Mouse (Mus musculus): ENCODE results near the gene Vsig10. TPM values are rescaled to one million over a fixed set of nuclear protein-coding genes. Genes with fewer than 3 reads are reported as not detected.

Gene Vsig10
- total RNA-seq (2014; fragmentation: Nextera tagmentation) (not detected in 2 replicates), total RNA-seq (2017) (0.05 and 0.17 TPM in 2 replicates), polyA plus RNA-seq (2012) (0.02 TPM in 1 of 2 replicates, not detected in the other)

GRCm38 (mm10) chr5:117318741-117319629 lies at the start of gene Vsig10:
TSS of gene Vsig10 (plus strand) at chr5:117319083.
- peaks cover 9% of the 10 kb centered on the region for H3K9me3 ChIP-seq (replicated peaks)
- DNase-seq (ENCODE audit: low spot score): no peak
- peaks cover 4% of the 10 kb centered on the region for H3K27me3 ChIP-seq (ENCODE audit: insufficient read depth, low read length)
- H3K4me1 ChIP-seq (ENCODE audit: insufficient read depth, low read depth, low read length): no peaks in the 10 kb centered on the region
- no peak for ATAC-seq (ENCODE audit: extremely low read depth, insufficient number of reproducible peaks, low FRiP score, poor library complexity, severe bottlenecking)
- TF ChIP-seq GATA2 (IDR thresholded peaks at IDR 0.05; ENCODE audit: borderline replicate concordance, low read depth, low read length): no peak
- no peak for TF ChIP-seq TAL1 (conservative IDR thresholded peaks at IDR 0.05; ENCODE audit: low read depth, low read length)
- no peak for TF ChIP-seq CTCF (IDR thresholded peaks at IDR 0.05; ENCODE audit: low read depth, low read length)
- no peak for TF ChIP-seq POLR2AphosphoS5 (IDR thresholded peaks at IDR 0.05; ENCODE audit: insufficient replicate concordance, low read depth, low read length)
- no peak for TF ChIP-seq GATA1 (IDR thresholded peaks at IDR 0.05; ENCODE audit: borderline replicate concordance, low read length)
- H3K4me3 ChIP-seq (ENCODE audit: low read depth, low read length): no peak within 1 kb of the TSS; the same call in 1 of the 2 replicates
- no peaks in the 10 kb centered on the region for H3K36me3 ChIP-seq (replicated peaks)

- no peak for ATAC-seq (ENCODE audit: extremely low read depth, insufficient number of reproducible peaks, low FRiP score, poor library complexity, severe bottlenecking)
- no peaks in the 10 kb centered on the region for H3K27me3 ChIP-seq (ENCODE audit: insufficient read depth, low read length)
- no peak for DNase-seq (ENCODE audit: low spot score)
- no peak overlapping the region for H3K4me3 ChIP-seq (ENCODE audit: low read depth, low read length)
- H3K9me3 ChIP-seq (replicated peaks): no peaks in the 10 kb centered on the region
- TF ChIP-seq CTCF (IDR thresholded peaks at IDR 0.05; ENCODE audit: low read depth, low read length) (no peak), POLR2AphosphoS5 (IDR thresholded peaks at IDR 0.05; ENCODE audit: insufficient replicate concordance, low read depth, low read length) (no peak), GATA1 (IDR thresholded peaks at IDR 0.05; ENCODE audit: borderline replicate concordance, low read length) (no peak), TAL1 (conservative IDR thresholded peaks at IDR 0.05; ENCODE audit: low read depth, low read length) (no peak), GATA2 (IDR thresholded peaks at IDR 0.05; ENCODE audit: borderline replicate concordance, low read depth, low read length) (no peak)
- H3K4me1 ChIP-seq (ENCODE audit: insufficient read depth, low read depth, low read length): peaks cover 4% of the 10 kb centered on the region
- H3K36me3 ChIP-seq (replicated peaks): peaks cover 97% of the 10 kb centered on the region
Measured at GRCm38 (mm10) chr5:117269395-117269794, 49.5 kb upstream of the Vsig10 start.

- H3K36me3 ChIP-seq (replicated peaks): peaks cover 90% of the 10 kb centered on the region
- no peaks in the 10 kb centered on the region for H3K9me3 ChIP-seq (replicated peaks)
- ATAC-seq (ENCODE audit: extremely low read depth, insufficient number of reproducible peaks, low FRiP score, poor library complexity, severe bottlenecking): no peak
- H3K4me3 ChIP-seq (ENCODE audit: low read depth, low read length): no peak overlapping the region
- no peak for DNase-seq (ENCODE audit: low spot score)
- peaks cover 4% of the 10 kb centered on the region for H3K4me1 ChIP-seq (ENCODE audit: insufficient read depth, low read depth, low read length)
- TF ChIP-seq CTCF (IDR thresholded peaks at IDR 0.05; ENCODE audit: low read depth, low read length): no peak
- no peak for TF ChIP-seq GATA2 (IDR thresholded peaks at IDR 0.05; ENCODE audit: borderline replicate concordance, low read depth, low read length)
- TF ChIP-seq POLR2AphosphoS5 (IDR thresholded peaks at IDR 0.05; ENCODE audit: insufficient replicate concordance, low read depth, low read length): no peak
- no peak for TF ChIP-seq TAL1 (conservative IDR thresholded peaks at IDR 0.05; ENCODE audit: low read depth, low read length)
- no peak for TF ChIP-seq GATA1 (IDR thresholded peaks at IDR 0.05; ENCODE audit: borderline replicate concordance, low read length)
- no peaks in the 10 kb centered on the region for H3K27me3 ChIP-seq (ENCODE audit: insufficient read depth, low read length)
Measured at GRCm38 (mm10) chr5:117271945-117272344, 46.9 kb upstream of the Vsig10 start.

GRCm38 (mm10) chr5:117274817-117275216 lies 44.1 kb upstream of the Vsig10 start:
- H3K4me3 ChIP-seq (ENCODE audit: low read depth, low read length): no peak overlapping the region
- TF ChIP-seq CTCF (IDR thresholded peaks at IDR 0.05; ENCODE audit: low read depth, low read length) (no peak), GATA1 (IDR thresholded peaks at IDR 0.05; ENCODE audit: borderline replicate concordance, low read length) (no peak), GATA2 (IDR thresholded peaks at IDR 0.05; ENCODE audit: borderline replicate concordance, low read depth, low read length) (no peak), POLR2AphosphoS5 (IDR thresholded peaks at IDR 0.05; ENCODE audit: insufficient replicate concordance, low read depth, low read length) (no peak), TAL1 (conservative IDR thresholded peaks at IDR 0.05; ENCODE audit: low read depth, low read length) (no peak)
- H3K36me3 ChIP-seq (replicated peaks): peaks cover 74% of the 10 kb centered on the region
- ATAC-seq (ENCODE audit: extremely low read depth, insufficient number of reproducible peaks, low FRiP score, poor library complexity, severe bottlenecking) (no peak), DNase-seq (ENCODE audit: low spot score) (no peak)
- H3K27me3 ChIP-seq (ENCODE audit: insufficient read depth, low read length): no peaks in the 10 kb centered on the region
- peaks cover 12% of the 10 kb centered on the region for H3K4me1 ChIP-seq (ENCODE audit: insufficient read depth, low read depth, low read length)
- peaks cover 3% of the 10 kb centered on the region for H3K9me3 ChIP-seq (replicated peaks)

- Histone ChIP-seq H3K4me1 (ENCODE audit: insufficient read depth, low read depth, low read length) (peaks cover 31% of the 10 kb centered on the region), H3K9me3 (replicated peaks) (peaks cover 3% of the 10 kb centered on the region), H3K36me3 (replicated peaks) (peaks cover 71% of the 10 kb centered on the region), H3K27me3 (ENCODE audit: insufficient read depth, low read length) (no peaks in the 10 kb centered on the region), H3K4me3 (ENCODE audit: low read depth, low read length) (no peak overlapping the region)
- ATAC-seq (ENCODE audit: extremely low read depth, insufficient number of reproducible peaks, low FRiP score, poor library complexity, severe bottlenecking) (no peak), DNase-seq (ENCODE audit: low spot score) (no peak)
- TF ChIP-seq CTCF (IDR thresholded peaks at IDR 0.05; ENCODE audit: low read depth, low read length): no peak
- no peak for TF ChIP-seq GATA2 (IDR thresholded peaks at IDR 0.05; ENCODE audit: borderline replicate concordance, low read depth, low read length)
- TF ChIP-seq POLR2AphosphoS5 (IDR thresholded peaks at IDR 0.05; ENCODE audit: insufficient replicate concordance, low read depth, low read length): no peak
- TF ChIP-seq TAL1 (conservative IDR thresholded peaks at IDR 0.05; ENCODE audit: low read depth, low read length): no peak
- TF ChIP-seq GATA1 (IDR thresholded peaks at IDR 0.05; ENCODE audit: borderline replicate concordance, low read length): no peak
Measured at GRCm38 (mm10) chr5:117277784-117278183, 41.1 kb upstream of the Vsig10 start.

All from G1E (cell line).